Mouse (Mus musculus) stomach, postnatal 0 days (tissue): Measurements from ENCODE around the gene 9230110F15Rik. TPM values are rescaled to one million over a fixed set of nuclear protein-coding genes. Genes with fewer than 3 reads are reported as not detected.
"Not testable (repeated sequence)": the region's sequence is repeated elsewhere in the genome, so short reads cannot be mapped to it uniquely, and the experiment has no call there.

Experiments
- ATAC-seq: fragments of 200-750 bp; cut with Nextera tagmentation; 2 replicates; pipeline ENCODE4 v1.8.0; 2017; ENCODE audit not compliant: low FRiP score, low TSS enrichment
- DNase-seq: peaks from one replicate; pipeline ENCODE4 v3.0.0-alpha.2; 2016; ENCODE audit warnings: low spot score
- H3K27ac ChIP-seq: fragments of 300-500 bp; sonication (generic); replicated peaks from 2 replicates; pipeline ENCODE4 v1.5.1; 2014; ENCODE audit warnings: mild to moderate bottlenecking, control low read depth
- H3K27me3 ChIP-seq: fragments of 300-500 bp; sonication (generic); 2 replicates; pipeline ENCODE4 v1.6.1; 2014; ENCODE audit warnings: low read length; ENCODE audit not compliant: control insufficient read depth, insufficient read depth
- H3K36me3 ChIP-seq: fragments of 300-500 bp; sonication (generic); 2 replicates; pipeline ENCODE4 v1.6.1; 2014; ENCODE audit warnings: low read length, mixed read lengths; ENCODE audit not compliant: control insufficient read depth, insufficient read depth
- H3K4me1 ChIP-seq: fragments of 300-500 bp; sonication (generic); replicated peaks from 2 replicates; pipeline ENCODE4 v1.6.1; 2014; ENCODE audit warnings: antibody characterized with exemption; ENCODE audit not compliant: control insufficient read depth, insufficient read depth
- H3K4me2 ChIP-seq: fragments of 300-500 bp; sonication (generic); replicated peaks from 2 replicates; pipeline ENCODE4 v1.6.1; 2014; ENCODE audit warnings: low read depth, mild to moderate bottlenecking, control low read depth, moderate library complexity
- H3K4me3 ChIP-seq: fragments of 300-500 bp; sonication (generic); 2 replicates; pipeline ENCODE4 v1.5.1; 2014; ENCODE audit warnings: low read depth, low read length, control low read depth
- H3K9ac ChIP-seq: fragments of 300-500 bp; sonication (generic); 2 replicates; pipeline ENCODE4 v1.6.1; 2014; ENCODE audit warnings: mild to moderate bottlenecking, low read length, control low read depth, mixed read lengths
- H3K9me3 ChIP-seq: fragments of 300-500 bp; sonication (generic); 2 replicates; pipeline ENCODE4 v1.6.1; 2016; ENCODE audit warnings: low read length; ENCODE audit not compliant: control insufficient read depth
- CTCF ChIP-seq: IDR thresholded peaks from 2 replicates; pipeline ENCODE4 v1.5.1; 2016; ENCODE audit warnings: antibody characterized with exemption, low read depth, mild to moderate bottlenecking, moderate library complexity
- EP300 ChIP-seq: optimal IDR thresholded peaks from 2 replicates; pipeline ENCODE3; 2016; ENCODE audit warnings: antibody characterized with exemption
- WGBS: fragments of 180-500 bp; shearing (Covaris S2); extraction: QIAGEN DNeasy Blood & Tissue Kit; methylation state at CpG from one replicate; pipeline ENCODE4 v1.1.7; 2014; 5-methylcytosine and 5-hydroxymethylcytosine counted together
- polyA plus RNA-seq: library from polyadenylated mRNA; unstranded; fragments of >200 nt; fragmentation: Nextera tagmentation; extraction: Ambion mirVana; gene quantifications from 2 replicates; pipeline ENCODE4 v1.2.1, GENCODE M21; 2015

9230110F15Rik gene
- polyA plus RNA-seq: not detected in 2 replicates

DNA sequence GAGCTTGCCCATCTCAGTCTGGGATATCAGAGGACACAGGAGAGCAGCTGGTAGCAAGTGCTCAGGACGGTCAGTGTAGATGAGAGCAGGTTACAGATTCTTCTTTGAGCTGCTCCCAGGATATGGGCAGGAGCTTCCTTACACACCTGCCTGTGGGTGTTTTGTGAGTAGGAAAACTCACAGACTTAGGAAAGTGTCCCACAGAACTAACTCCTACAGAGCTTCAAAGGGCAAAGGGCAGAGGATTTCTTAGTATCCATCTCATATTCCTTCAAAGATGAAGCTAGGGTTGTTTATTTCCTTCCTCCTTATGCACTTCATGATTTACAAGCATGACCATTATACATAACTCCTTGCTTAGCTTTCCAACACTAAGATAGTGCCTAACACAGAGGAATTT, at the start of gene 9230110F15Rik:
Gene 9230110F15Rik (minus strand): TSS at position 101 of the 400 bp plus-strand sequence.
- 71% methylated on average over 1 of the region's 1 CpGs for WGBS
- Histone ChIP-seq H3K9ac (no peak within 1 kb of the TSS), H3K4me3 (no peak within 1 kb of the TSS), H3K27ac (no peak within 1 kb of the TSS), H3K27me3 (no peaks in the 10 kb centered on the region), H3K36me3 (no peaks in the 10 kb centered on the region), H3K9me3 (no peaks in the 10 kb centered on the region), H3K4me2 (no peak within 1 kb of the TSS), H3K4me1 (no peaks in the 10 kb centered on the region)
- no peak for TF ChIP-seq EP300
- TF ChIP-seq CTCF: no peak
- no peak for ATAC-seq
- no peak for DNase-seq

DNA sequence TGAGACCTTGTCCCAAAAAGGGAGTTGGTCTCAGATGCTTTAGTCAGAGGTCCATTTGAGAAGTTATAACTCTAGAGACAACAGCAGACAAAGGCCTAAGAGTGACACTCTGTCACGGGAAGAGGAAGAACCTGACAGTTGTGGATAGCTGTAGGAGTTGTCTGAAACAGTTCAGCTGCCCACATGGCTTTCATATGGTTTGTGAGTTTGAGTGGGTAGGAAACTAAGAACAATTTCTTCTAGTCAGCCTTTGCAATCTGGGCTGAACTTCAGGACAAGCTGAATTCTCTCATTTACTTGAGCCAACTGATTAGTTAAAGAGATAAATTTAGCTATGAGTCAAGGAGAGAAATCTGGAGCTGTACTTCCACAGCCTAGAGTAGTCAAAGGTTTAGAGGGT, 49.2 kb upstream of the 9230110F15Rik start:
- not testable (repeated sequence) for H3K4me2 ChIP-seq, H3K27ac ChIP-seq, H3K9me3 ChIP-seq, H3K9ac ChIP-seq, H3K4me3 ChIP-seq, DNase-seq, H3K36me3 ChIP-seq, ATAC-seq, H3K4me1 ChIP-seq, H3K27me3 ChIP-seq
- 59% methylated on average over 1 of the region's 1 CpGs for WGBS

DNA sequence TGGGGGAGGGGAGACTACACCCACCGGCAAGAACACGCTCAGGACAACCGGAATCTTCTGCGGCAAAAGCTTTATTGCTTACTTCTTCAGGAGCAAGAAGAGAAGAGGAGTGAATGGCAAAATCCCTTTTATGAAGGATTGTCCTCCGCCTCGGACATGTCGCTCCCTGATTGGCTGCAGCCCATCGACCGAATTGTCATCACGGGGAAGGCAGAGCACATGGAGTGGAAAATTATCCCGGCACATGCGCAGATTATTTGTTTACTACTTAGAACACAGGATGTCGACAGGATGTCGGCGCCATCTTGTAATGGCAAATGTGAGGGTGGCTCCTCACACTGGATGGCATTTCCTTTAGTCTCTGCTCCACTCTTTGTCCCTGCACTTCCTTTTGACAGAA, 26.1 kb downstream of the 9230110F15Rik start:
- not testable (repeated sequence) for H3K4me1 ChIP-seq, H3K9ac ChIP-seq, ATAC-seq, H3K9me3 ChIP-seq, H3K27ac ChIP-seq, H3K4me3 ChIP-seq, H3K27me3 ChIP-seq, DNase-seq, H3K4me2 ChIP-seq, H3K36me3 ChIP-seq
- 92% methylated on average over 15 of the region's 15 CpGs for WGBS

- Histone ChIP-seq H3K9ac (no peak overlapping the region), H3K4me3 (no peak overlapping the region), H3K27ac (no peak overlapping the region), H3K36me3 (no peaks in the 10 kb centered on the region), H3K4me1 (no peaks in the 10 kb centered on the region), H3K27me3 (no peaks in the 10 kb centered on the region), H3K9me3 (no peaks in the 10 kb centered on the region), H3K4me2 (no peak overlapping the region)
- TF ChIP-seq CTCF (no peak), EP300 (no peak)
- ATAC-seq (no peak), DNase-seq (no peak)
Measured at GRCm38 (mm10) chr9:35798146-35798545, 45.8 kb downstream of the 9230110F15Rik start.

GRCm38 (mm10) chr9:35790001-35790400, 53.9 kb downstream of the 9230110F15Rik start, which contains the start of the genes Gm27235 and D730048I06Rik:
Gene Gm27235 (minus strand): TSS chr9:35790101.
Gene D730048I06Rik (minus strand): TSS chr9:35790112.
- DNase-seq (no peak), ATAC-seq (no peak)
- no peak within 1 kb of the TSS for H3K4me3 ChIP-seq
- no peaks in the 10 kb centered on the region for H3K4me1 ChIP-seq
- no peaks in the 10 kb centered on the region for H3K36me3 ChIP-seq
- TF ChIP-seq CTCF (no peak), EP300 (no peak)
- 89% methylated on average over 3 of the region's 3 CpGs for WGBS
- no peaks in the 10 kb centered on the region for H3K27me3 ChIP-seq
- H3K4me2 ChIP-seq: no peak within 1 kb of the TSS
- H3K27ac ChIP-seq: no peak within 1 kb of the TSS
- no peaks in the 10 kb centered on the region for H3K9me3 ChIP-seq
- no peak within 1 kb of the TSS for H3K9ac ChIP-seq

Other genes starting within 250 kb of the 9230110F15Rik start
- not detected in 2 replicates for gene Pate4, start 232.2 kb downstream of the 9230110F15Rik start, polyA plus RNA-seq
- gene Pate3, start 195.9 kb downstream of the 9230110F15Rik start, polyA plus RNA-seq: not detected in 2 replicates
- gene Pate1, start 156.8 kb downstream of the 9230110F15Rik start, polyA plus RNA-seq: not detected in 2 replicates
- not detected in 2 replicates for gene Gm17677, start 103.1 kb downstream of the 9230110F15Rik start, polyA plus RNA-seq
- gene Gm17727, start 66.0 kb downstream of the 9230110F15Rik start, polyA plus RNA-seq: not detected in 2 replicates
- gene Gm27235, start 54.0 kb downstream of the 9230110F15Rik start, polyA plus RNA-seq: not detected in 2 replicates
- gene D730048I06Rik, start 54.0 kb downstream of the 9230110F15Rik start, polyA plus RNA-seq: not detected in 2 replicates
- not detected in 2 replicates for gene 9230113P08Rik, start 64.3 kb upstream of the 9230110F15Rik start, polyA plus RNA-seq